Mouse (Mus musculus) erythroblast, embryonic 14.5 days (primary cell): ENCODE measurements around the gene Ephb6.

Source experiments
- GATA1 ChIP-seq: IDR thresholded peaks from 2 replicates; pipeline ENCODE4 v1.6.1; 2012; ENCODE audit warnings: low read length, inconsistent platforms, mixed read lengths
- TAL1 ChIP-seq: IDR thresholded peaks from 3 replicates; pipeline ENCODE4 v1.6.1; 2012; ENCODE audit warnings: low read length, inconsistent platforms, mixed read lengths

DNA sequence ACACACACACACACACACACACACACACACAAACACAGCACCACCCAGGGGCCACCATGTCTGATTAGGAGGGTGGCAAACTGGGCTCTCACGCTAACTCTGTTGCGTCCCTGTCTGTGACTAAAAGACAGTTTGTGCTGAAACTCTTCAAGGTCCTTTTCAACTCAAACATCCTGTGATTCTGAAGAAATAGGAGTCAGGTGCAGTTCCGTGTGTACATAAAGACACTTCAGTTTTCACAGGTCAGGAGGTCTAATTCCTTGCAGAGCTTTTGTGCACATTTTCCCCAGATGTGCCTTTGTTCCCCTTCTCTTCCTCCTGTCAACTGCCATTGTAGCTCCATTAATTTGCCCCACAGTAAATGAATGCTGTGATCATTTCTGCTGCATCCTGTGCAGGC, 35.2 kb downstream of the Ephb6 start:
- TF ChIP-seq GATA1 (no peak), TAL1 (no peak)
